ENCODE assay signal across 11 mouse cellular contexts in genomic region chr17:35187959-35188610, GRCm38 (mm10). TPM values are rescaled to one million over a fixed set of nuclear protein-coding genes. Genes with fewer than 3 reads are reported as not detected.
DNase-seq lines count a peak whose midpoint lies in the region; ATAC-seq and TF ChIP-seq lines count a peak whose summit lies in the region.
"Had no signal": no experiment of that assay in that cellular context is flagged by ENCODE, and none has a peak within 500 bp of the region (broad histone marks: within the 10 kb centered on the region; RNA-seq: fewer than 3 reads in every experiment).

Gene Lst1, minus strand, starts transcription at chr17:35188439.

- no peak within 1 kb of the TSS for H3K9ac ChIP-seq in kidney, embryonic 16.5 days (replicated peaks; ENCODE audit: low read length)
- H3K9ac ChIP-seq in ES-Bruce4 (ENCODE audit: low read depth, poor library complexity, severe bottlenecking): no peak within 1 kb of the TSS; the same call in 1 of the 2 replicates
- H3K9ac ChIP-seq in liver, embryonic 13.5 days: 0 out of 2 replicates have a peak within 1 kb of the TSS, but pooled peaks have one; percentile 2

- DNase-seq in kidney, postnatal 10 days: no peak
- no peak for DNase-seq in liver, embryonic 13.5 days
- DNase-seq in embryo, embryonic 10.5 days (ENCODE audit: low spot score): no peak
- no peak for DNase-seq in heart, postnatal 4 days
- DNase-seq in heart, postnatal 14 days: no peak
- DNase-seq: cerebellum, adult 9-10 months; gastrocnemius, postnatal 25 days; retina, postnatal 1 day had no signal

- TF ChIP-seq POLR2A in ES-Bruce4 (IDR thresholded peaks at IDR 0.05; ENCODE audit: insufficient read depth, low read length): no peak
- TF ChIP-seq POLR2A in cortical plate, adult 2 months (IDR thresholded peaks at IDR 0.05; ENCODE audit: extremely low read depth, insufficient read depth, low read length): no peak

- no peak for TF ChIP-seq CTCF in ES-Bruce4 (IDR thresholded peaks at IDR 0.05; ENCODE audit: low read depth, low read length)
- TF ChIP-seq CTCF in cortical plate, adult 2 months (IDR thresholded peaks at IDR 0.05; ENCODE audit: extremely low read depth, insufficient read depth, low read length): no peak

- ATAC-seq in kidney, embryonic 16.5 days (ENCODE audit: low FRiP score, low TSS enrichment): no peak
- ATAC-seq in liver, embryonic 13.5 days (ENCODE audit: low read depth): no peak

- no peaks in the 10 kb centered on the region for H3K36me3 ChIP-seq in kidney, embryonic 16.5 days (ENCODE audit: insufficient read depth, low read length)
- no peaks in the 10 kb centered on the region for H3K36me3 ChIP-seq in ES-Bruce4 (ENCODE audit: control insufficient read depth, insufficient read depth, low read length, poor library complexity, severe bottlenecking)
- H3K36me3 ChIP-seq in liver, embryonic 13.5 days: no peaks in the 10 kb centered on the region

- H3K9me3 ChIP-seq in kidney, embryonic 16.5 days (ENCODE audit: low read length): no peaks in the 10 kb centered on the region
- H3K9me3 ChIP-seq in ES-Bruce4 (replicated peaks; ENCODE audit: control insufficient read depth, insufficient read depth, low read length, poor library complexity, severe bottlenecking): no peaks in the 10 kb centered on the region
- H3K9me3 ChIP-seq in liver, embryonic 13.5 days (replicated peaks): no peaks in the 10 kb centered on the region

- no peaks in the 10 kb centered on the region for H3K27me3 ChIP-seq in kidney, embryonic 16.5 days (ENCODE audit: insufficient read depth, low read length)
- no peaks in the 10 kb centered on the region for H3K27me3 ChIP-seq in ES-Bruce4 (ENCODE audit: control insufficient read depth, insufficient read depth, low read length, poor library complexity, severe bottlenecking)
- H3K27me3 ChIP-seq in liver, embryonic 13.5 days: no peaks in the 10 kb centered on the region

- intact Hi-C loops in heart, postnatal 14 days (cut with DNase I): no loop called here

- WGBS in kidney, embryonic 16.5 days: 73% methylated on average over 7 of the region's 7 CpGs
- 34% methylated on average over 7 of the region's 7 CpGs for WGBS in liver, embryonic 13.5 days (ENCODE audit: insufficient replicate concordance)

- no peak within 1 kb of the TSS for H3K4me2 ChIP-seq in kidney, embryonic 16.5 days (replicated peaks; ENCODE audit: low read depth, low read length)
- peak within 1 kb of the TSS; percentile 11 for H3K4me2 ChIP-seq in liver, embryonic 13.5 days

- TF ChIP-seq EP300 in ES-Bruce4 (IDR thresholded peaks at IDR 0.05; ENCODE audit: insufficient read depth, low read depth, low read length): no peak

- H3K4me1 ChIP-seq in kidney, embryonic 16.5 days (ENCODE audit: insufficient read depth, low read length): 0 out of 2 replicates have a peak, but pooled peaks cover 6% of the 10 kb centered on the region
- no peaks in the 10 kb centered on the region for H3K4me1 ChIP-seq in ES-Bruce4 (ENCODE audit: control insufficient read depth, insufficient read depth, low read length)
- H3K4me1 ChIP-seq in cortical plate, adult 2 months (ENCODE audit: control insufficient read depth, insufficient read depth, low read length): no peaks in the 10 kb centered on the region
- peaks cover 33% of the 10 kb centered on the region for H3K4me1 ChIP-seq in liver, embryonic 13.5 days (replicated peaks)

- no peak within 1 kb of the TSS for H3K27ac ChIP-seq in kidney, embryonic 16.5 days (ENCODE audit: low read length)
- 0 out of 2 replicates have a peak within 1 kb of the TSS, but pooled peaks have one; percentile 21 for H3K27ac ChIP-seq in ES-Bruce4 (ENCODE audit: insufficient read depth, low read length)
- H3K27ac ChIP-seq in cortical plate, adult 2 months (ENCODE audit: insufficient read depth, low read length): no peak within 1 kb of the TSS
- H3K27ac ChIP-seq in liver, embryonic 13.5 days: peak within 1 kb of the TSS; percentile 76

- no peak within 1 kb of the TSS for H3K4me3 ChIP-seq in kidney, embryonic 16.5 days (ENCODE audit: low read length)
- H3K4me3 ChIP-seq in ES-Bruce4 (ENCODE audit: low read depth, low read length): no peak within 1 kb of the TSS
- no peak within 1 kb of the TSS for H3K4me3 ChIP-seq in cortical plate, adult 2 months (ENCODE audit: insufficient read depth, low read length)
- peak within 1 kb of the TSS; percentile 19 for H3K4me3 ChIP-seq in liver, embryonic 13.5 days (replicated peaks)

RNA-seq across cellular contexts. Expression of gene Lst1, which starts in this region (rescaled TPM):
- polyA plus RNA-seq in kidney, embryonic 16.5 days (2015; fragmentation: Nextera tagmentation; extraction: Ambion mirVana): 10.7 and 12.8 TPM in 2 replicates
- 2.3 and 2.5 TPM in 2 replicates for polyA plus RNA-seq in ES-Bruce4 (2011; ENCODE audit: insufficient read depth, insufficient read length, low read depth, missing spikeins)
- 18.9 and 20.2 TPM in 2 replicates for polyA plus RNA-seq in cortical plate, adult 2 months (2012; rRNA removed)
- polyA plus RNA-seq in liver, embryonic 13.5 days (2015; fragmentation: Nextera tagmentation; extraction: Ambion mirVana): 21.6 and 29.0 TPM in 2 replicates
- total RNA-seq in heart, postnatal 4 days (2021): 1 to 10 TPM; 4.2 to 4.8 TPM
- total RNA-seq in heart, postnatal 14 days (2021): 1 to 10 TPM; 3.8 to 4.0 TPM

Comparison
In these comparisons a context has a peak if more than half of its experiments do, and no peak if none do; other contexts are left out.
1. H3K27ac ChIP-seq: peak in ES-Bruce4 (single experiment) and liver, embryonic 13.5 days (single experiment); none in kidney, embryonic 16.5 days (single experiment) and cortical plate, adult 2 months (single experiment).